Comparison of ENCODE assay signal across 14 mouse cellular contexts in genomic region chr2:93324681-93325080, GRCm38 (mm10). TPM values are rescaled to one million over a fixed set of nuclear protein-coding genes. Genes with fewer than 3 reads are reported as not detected.
DNase-seq lines count a peak whose midpoint lies in the region; ATAC-seq and TF ChIP-seq lines count a peak whose summit lies in the region.
"Had no signal": no experiment of that assay in that cellular context is flagged by ENCODE, and none has a peak within 500 bp of the region (broad histone marks: within the 10 kb centered on the region; RNA-seq: fewer than 3 reads in every experiment).

No protein-coding gene starts in this region.

- TF ChIP-seq POLR2A in heart, adult 2 months (IDR thresholded peaks at IDR 0.05; ENCODE audit: insufficient read depth, low read depth, low read length): no peak
- no peak for TF ChIP-seq POLR2A in brain, embryonic 14.5 days (IDR thresholded peaks at IDR 0.05; ENCODE audit: borderline replicate concordance, extremely low read depth, insufficient read depth, insufficient read length, poor library complexity, severe bottlenecking)

- intact Hi-C loops in heart, adult 2 months (cut with DNase I): no loop called here
- intact Hi-C loops in gastrocnemius, postnatal 14 days (cut with DNase I; ENCODE audit: low total_unique reads): no loop called here

- peaks cover 55% of the 10 kb centered on the region for H3K4me1 ChIP-seq in heart, embryonic 15.5 days (replicated peaks)
- peaks cover 27% of the 10 kb centered on the region for H3K4me1 ChIP-seq in heart, adult 2 months (ENCODE audit: control insufficient read depth, insufficient read depth, low read length)
- 0 out of 2 replicates have a peak, but pooled peaks cover 3% of the 10 kb centered on the region for H3K4me1 ChIP-seq in embryonic facial prominence, embryonic 11.5 days (ENCODE audit: control insufficient read depth, insufficient read depth, low read length)
- peaks cover 52% of the 10 kb centered on the region for H3K4me1 ChIP-seq in limb, embryonic 12.5 days (replicated peaks)
- H3K4me1 ChIP-seq: liver, embryonic 15.5 days had no signal

- H3K36me3 ChIP-seq in heart, embryonic 15.5 days: peaks cover 7% of the 10 kb centered on the region; the same call in 1 of the 2 replicates
- no peaks in the 10 kb centered on the region for H3K36me3 ChIP-seq in heart, adult 2 months (ENCODE audit: control insufficient read depth, insufficient read depth, low read length)
- no peaks in the 10 kb centered on the region for H3K36me3 ChIP-seq in embryonic facial prominence, embryonic 11.5 days (replicated peaks; ENCODE audit: control insufficient read depth, insufficient read depth, low read depth, low read length)
- 0 out of 2 replicates have a peak, but pooled peaks cover 7% of the 10 kb centered on the region for H3K36me3 ChIP-seq in limb, embryonic 12.5 days
- H3K36me3 ChIP-seq: liver, embryonic 15.5 days had no signal

- H3K27ac ChIP-seq in heart, embryonic 15.5 days: peak overlapping the region; percentile 28; the same call in 1 of the 2 replicates
- H3K27ac ChIP-seq in heart, adult 2 months: no peak overlapping the region
- no peak overlapping the region for H3K27ac ChIP-seq in embryonic facial prominence, embryonic 11.5 days (replicated peaks; ENCODE audit: low read depth, low read length)
- H3K27ac ChIP-seq in limb, embryonic 12.5 days: 0 out of 2 replicates have a peak overlapping the region, but pooled peaks have one; percentile 12
- H3K27ac ChIP-seq: liver, embryonic 15.5 days had no signal

- H3K4me2 ChIP-seq in heart, embryonic 15.5 days: no peak overlapping the region
- H3K4me2 ChIP-seq in embryonic facial prominence, embryonic 11.5 days (ENCODE audit: low read depth, low read length): no peak overlapping the region
- no peak overlapping the region for H3K4me2 ChIP-seq in limb, embryonic 12.5 days
- H3K4me2 ChIP-seq: liver, embryonic 15.5 days had no signal

- H3K9ac ChIP-seq in heart, embryonic 15.5 days: no peak overlapping the region
- no peak overlapping the region for H3K9ac ChIP-seq in heart, adult 2 months (ENCODE audit: low read depth, low read length)
- no peak overlapping the region for H3K9ac ChIP-seq in embryonic facial prominence, embryonic 11.5 days (replicated peaks; ENCODE audit: low read length)
- H3K9ac ChIP-seq in limb, embryonic 12.5 days (replicated peaks): no peak overlapping the region
- H3K9ac ChIP-seq: liver, embryonic 15.5 days had no signal

- H3K79me2 ChIP-seq in heart, adult 2 months (replicated peaks; ENCODE audit: control insufficient read depth, insufficient read depth, low read length): no peaks in the 10 kb centered on the region; the same call in 1 of the 2 replicates

- WGBS in heart, embryonic 15.5 days: 37% methylated on average over 7 of the region's 7 CpGs
- WGBS in heart, adult 2 months: 44% methylated on average over 7 of the region's 7 CpGs
- WGBS in embryonic facial prominence, embryonic 11.5 days: 44% methylated on average over 7 of the region's 7 CpGs
- 27% methylated on average over 7 of the region's 7 CpGs for WGBS in limb, embryonic 12.5 days

- TF ChIP-seq CTCF in heart, adult 2 months (IDR thresholded peaks at IDR 0.05): no peak
- no peak for TF ChIP-seq CTCF in brain, embryonic 14.5 days (IDR thresholded peaks at IDR 0.05; ENCODE audit: borderline replicate concordance, extremely low read depth, insufficient read depth, insufficient read length)

- no peak for ATAC-seq in heart, embryonic 15.5 days (replicated peaks; ENCODE audit: insufficient number of reproducible peaks, insufficient read depth, low FRiP score, low read depth)
- no peak for ATAC-seq in embryonic facial prominence, embryonic 11.5 days (replicated peaks; ENCODE audit: insufficient number of reproducible peaks, low FRiP score, low TSS enrichment, low read depth)
- no peak for ATAC-seq in limb, embryonic 12.5 days (ENCODE audit: insufficient number of reproducible peaks, insufficient read depth, low FRiP score, low TSS enrichment, low read depth)

- no peaks in the 10 kb centered on the region for H3K27me3 ChIP-seq in heart, embryonic 15.5 days
- H3K27me3 ChIP-seq in heart, adult 2 months (ENCODE audit: control insufficient read depth, insufficient read depth, low read length): no peaks in the 10 kb centered on the region
- H3K27me3 ChIP-seq in embryonic facial prominence, embryonic 11.5 days (ENCODE audit: control insufficient read depth, insufficient read depth, low read length): no peaks in the 10 kb centered on the region
- no peaks in the 10 kb centered on the region for H3K27me3 ChIP-seq in limb, embryonic 12.5 days
- H3K27me3 ChIP-seq: liver, embryonic 15.5 days had no signal

- DNase-seq in heart, adult 2 months: no peak
- peak; percentile 64 for DNase-seq in brain, embryonic 14.5 days (ENCODE audit: low read depth)
- DNase-seq in embryonic facial prominence, embryonic 11.5 days (ENCODE audit: low spot score): peak; percentile 12
- no peak for DNase-seq in gastrocnemius, postnatal 14 days
- DNase-seq in right cerebral cortex, postnatal 36 days (ENCODE audit: low spot score in 2 of 2): no peak
- no peak for DNase-seq in spleen, adult 12 weeks (ENCODE audit: low spot score)
- DNase-seq: adrenal gland, postnatal 36 days; cerebellum, adult 18-20 months; gastrocnemius, postnatal 25 days; kidney, adult 9 months had no signal

- no peaks in the 10 kb centered on the region for H3K9me3 ChIP-seq in heart, embryonic 15.5 days (replicated peaks)
- no peaks in the 10 kb centered on the region for H3K9me3 ChIP-seq in embryonic facial prominence, embryonic 11.5 days (replicated peaks; ENCODE audit: control insufficient read depth, low read length)
- H3K9me3 ChIP-seq in limb, embryonic 12.5 days: no peaks in the 10 kb centered on the region
- H3K9me3 ChIP-seq: liver, embryonic 15.5 days had no signal

- no peak for TF ChIP-seq EP300 in heart, adult 2 months (IDR thresholded peaks at IDR 0.05; ENCODE audit: insufficient read depth, low read depth, low read length)

- no peak overlapping the region for H3K4me3 ChIP-seq in heart, embryonic 15.5 days
- no peak overlapping the region for H3K4me3 ChIP-seq in heart, adult 2 months
- no peak overlapping the region for H3K4me3 ChIP-seq in embryonic facial prominence, embryonic 11.5 days (ENCODE audit: low read depth, low read length)
- H3K4me3 ChIP-seq in limb, embryonic 12.5 days (replicated peaks): no peak overlapping the region
- H3K4me3 ChIP-seq: liver, embryonic 15.5 days; megakaryocyte, embryonic 14.5 days had no signal

RNA-seq across cellular contexts. Expression of gene Tspan18, which starts 9.6 kb away (rescaled TPM):
- 31.7 and 39.6 TPM in 2 replicates for polyA plus RNA-seq in heart, embryonic 15.5 days (2015; fragmentation: Nextera tagmentation; extraction: Ambion mirVana)
- total RNA-seq in heart, adult 2 months (2021): 10 to 100 TPM in 1 of 2 experiments, 1 to 10 TPM in 1; 9.4 to 16.0 TPM
- 21.3 and 23.8 TPM in 2 replicates for polyA plus RNA-seq in heart, adult 2 months (2012; rRNA removed)
- 25.3 and 43.9 TPM in 2 replicates for polyA plus RNA-seq in brain, embryonic 14.5 days (2012; rRNA removed)
- 21.6 and 26.2 TPM in 2 replicates for polyA plus RNA-seq in embryonic facial prominence, embryonic 11.5 days (2014; fragmentation: Nextera tagmentation; extraction: Ambion mirVana)
- polyA plus RNA-seq in limb, embryonic 12.5 days (2016; fragmentation: Nextera tagmentation; extraction: Ambion mirVana): 16.4 and 16.9 TPM in 2 replicates
- 10 to 100 TPM in 1 of 2 experiments, 1 to 10 TPM in 1; 9.7 to 11.4 TPM for total RNA-seq in gastrocnemius, postnatal 14 days (2021)

Comparison
In these comparisons a context has a peak if more than half of its experiments do, and no peak if none do; other contexts are left out.
1. H3K27ac ChIP-seq: peak in heart, embryonic 15.5 days (single experiment) and limb, embryonic 12.5 days (single experiment); none in heart, adult 2 months (single experiment) and embryonic facial prominence, embryonic 11.5 days (single experiment).
2. DNase-seq: peak in brain, embryonic 14.5 days (single experiment) and embryonic facial prominence, embryonic 11.5 days (single experiment); none in heart, adult 2 months (0 of 2), gastrocnemius, postnatal 14 days (single experiment), right cerebral cortex, postnatal 36 days (0 of 2) and spleen, adult 12 weeks (single experiment).